Mouse (Mus musculus) myocyte (in vitro differentiated cells): ENCODE data around the gene Celf2.

Source experiments
- E2F4 ChIP-seq: IDR thresholded peaks from one replicate; pipeline ENCODE4 v1.6.1; 2011; ENCODE audit warnings: mild to moderate bottlenecking, control low read depth, moderate library complexity; ENCODE audit not compliant: insufficient read depth
- MAX ChIP-seq: IDR thresholded peaks from one replicate; pipeline ENCODE4 v1.6.1; 2011; ENCODE audit warnings: low read depth, mild to moderate bottlenecking, control low read depth
- MYOD1 ChIP-seq, 3 experiments: IDR thresholded peaks; one replicate each; pipeline ENCODE4 v1.6.1; 2011; ENCODE audit warnings: control low read depth in 2 of 3, low read depth in 2 of 3, mild to moderate bottlenecking in 2 of 3, moderate library complexity in 1 of 3; ENCODE audit not compliant: insufficient read length in 2 of 3, control insufficient read depth in 1 of 3
- MYOG ChIP-seq, 3 experiments: IDR thresholded peaks; one replicate each; pipeline ENCODE4 v1.6.1; 2011; ENCODE audit warnings: control low read depth in 2 of 3, low read depth in 2 of 3, mild to moderate bottlenecking in 2 of 3; ENCODE audit not compliant: insufficient read length in 2 of 3, control insufficient read depth in 1 of 3, insufficient read depth in 1 of 3
- POLR2A ChIP-seq: IDR thresholded peaks from one replicate; pipeline ENCODE4 v1.6.1; 2011; ENCODE audit warnings: low read depth, mild to moderate bottlenecking, control low read depth, moderate library complexity; ENCODE audit not compliant: insufficient read length
- POLR2AphosphoS2 ChIP-seq: IDR thresholded peaks from one replicate; pipeline ENCODE4 v1.6.1; 2011; ENCODE audit warnings: low read depth, control low read depth; ENCODE audit not compliant: insufficient read length
- REST ChIP-seq: IDR thresholded peaks from one replicate; pipeline ENCODE4 v1.6.1; 2011; ENCODE audit warnings: mild to moderate bottlenecking, control low read depth, moderate library complexity; ENCODE audit not compliant: insufficient read depth, insufficient read length
- TCF12 ChIP-seq: IDR thresholded peaks from one replicate; pipeline ENCODE4 v1.6.1; 2011; ENCODE audit warnings: mild to moderate bottlenecking, control low read depth; ENCODE audit not compliant: poor library complexity, insufficient read depth, severe bottlenecking
- USF1 ChIP-seq: IDR thresholded peaks from one replicate; pipeline ENCODE4 v1.6.1; 2011; ENCODE audit warnings: low read depth, mild to moderate bottlenecking, control low read depth, moderate library complexity

GRCm38 (mm10) chr2:7529637-7530036 lies 20.3 kb upstream of the Celf2 start:
- TF ChIP-seq MAX (no peak), TCF12 (no peak), E2F4 (no peak), POLR2A (no peak), POLR2AphosphoS2 (no peak), MYOG (IDR thresholded peaks at IDR 0.05; ENCODE audit: control insufficient read depth in 1 of 3, insufficient read depth in 1 of 3, insufficient read length in 2 of 3, low read depth in 2 of 3) (no peak), MYOD1 (IDR thresholded peaks at IDR 0.05; ENCODE audit: control insufficient read depth in 1 of 3, insufficient read length in 2 of 3, low read depth in 2 of 3) (no peak), USF1 (no peak), REST (no peak)
